Comparison of ENCODE assay signal across 14 mouse cellular contexts in the genomic region with DNA sequence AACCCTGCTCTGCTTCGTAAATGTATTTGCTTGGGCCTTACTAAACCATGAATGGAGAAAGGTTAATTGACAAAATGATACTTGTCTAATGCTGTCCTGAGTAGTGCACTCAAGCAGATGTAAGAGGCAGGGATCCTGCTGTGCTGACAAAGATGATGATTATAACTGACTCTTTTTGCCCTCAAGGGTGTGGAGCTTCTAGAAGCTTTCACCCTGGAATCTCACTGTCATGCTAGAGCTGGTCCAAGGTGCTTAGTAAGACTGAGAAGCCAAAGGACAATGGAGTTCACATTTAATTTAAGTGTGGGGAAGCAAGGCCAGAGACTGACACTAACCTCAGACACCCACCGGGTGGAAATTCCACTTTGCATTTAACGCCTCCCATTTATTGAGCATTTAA.
"Had no signal": no experiment of that assay in that cellular context is flagged by ENCODE, and none has a peak within 500 bp of the region (broad histone marks: within the 10 kb centered on the region; RNA-seq: fewer than 3 reads in every experiment).

No protein-coding gene starts in this region.

- H3K27ac ChIP-seq: midbrain, embryonic 13.5 days; midbrain, embryonic 15.5 days; neural tube, embryonic 12.5 days had no signal

- H3K4me3 ChIP-seq: midbrain, embryonic 13.5 days; midbrain, embryonic 15.5 days; neural tube, embryonic 12.5 days had no signal

- H3K9ac ChIP-seq: lung, embryonic 14.5 days; midbrain, embryonic 13.5 days; midbrain, embryonic 15.5 days; neural tube, embryonic 12.5 days had no signal

- ATAC-seq: midbrain, embryonic 13.5 days; midbrain, embryonic 15.5 days had no signal

- H3K36me3 ChIP-seq: midbrain, embryonic 13.5 days; midbrain, embryonic 15.5 days; neural tube, embryonic 12.5 days had no signal

- H3K27me3 ChIP-seq: midbrain, embryonic 13.5 days; midbrain, embryonic 15.5 days; neural tube, embryonic 12.5 days had no signal

- H3K4me2 ChIP-seq: lung, embryonic 14.5 days; midbrain, embryonic 11.5 days; midbrain, embryonic 13.5 days; midbrain, embryonic 15.5 days; neural tube, embryonic 12.5 days had no signal

- H3K4me1 ChIP-seq: midbrain, embryonic 13.5 days; midbrain, embryonic 15.5 days; neural tube, embryonic 12.5 days had no signal

- DNase-seq: lung, adult 18-20 months; lung, embryonic 14.5 days; lung, postnatal 10 days; lung, postnatal 4 days; right cerebral cortex, postnatal 25 days; right cerebral cortex, postnatal 4 days; spleen, adult 18-20 months; thymus, adult 18-20 months; thymus, postnatal 14 days; thymus, postnatal 36 days had no signal

- H3K9me3 ChIP-seq: midbrain, embryonic 13.5 days; midbrain, embryonic 15.5 days; neural tube, embryonic 12.5 days had no signal
